Mouse (Mus musculus) MEL (cell line): ENCODE measurements at regions not wholly inside any gene's neighbourhood (a gene's known extent, or its start where the extent isn't known, plus 50 kb on each side); places are given as distances from the start of the nearest gene placed in this dataset.

ENCODE experiments used
- CTCF ChIP-seq, 3 experiments: IDR thresholded peaks in 2 of 3; conservative IDR thresholded peaks in 1 of 3; 2 replicates each; pipeline ENCODE4 v1.5.1; 2011 to 2012; ENCODE audit warnings: low read length in 3 of 3, low read depth in 2 of 3, mild to moderate bottlenecking in 2 of 3, improper control_type of control experiment in 1 of 3, inconsistent platforms in 1 of 3, mixed read lengths in 1 of 3, moderate library complexity in 1 of 3; ENCODE audit not compliant: control insufficient read depth in 1 of 3, insufficient read depth in 1 of 3, poor library complexity in 1 of 3, severe bottlenecking in 1 of 3
- E2F4 ChIP-seq: IDR thresholded peaks from 2 replicates; pipeline ENCODE4 v1.6.1; 2011; ENCODE audit warnings: low read depth, low read length, improper control_type of control experiment, borderline replicate concordance
- POLR2AphosphoS2 ChIP-seq: IDR thresholded peaks from 2 replicates; pipeline ENCODE4 v1.6.1; 2011; ENCODE audit warnings: low read length, improper control_type of control experiment
- RAD21 ChIP-seq: IDR thresholded peaks from 2 replicates; pipeline ENCODE4 v1.6.1; 2011; ENCODE audit warnings: mild to moderate bottlenecking, low read depth, low read length, improper control_type of control experiment
- USF1 ChIP-seq: IDR thresholded peaks from 2 replicates; pipeline ENCODE4 v1.6.1; 2014; ENCODE audit warnings: low read depth, mild to moderate bottlenecking, inconsistent platforms, low read length, improper control_type of control experiment, moderate library complexity
- USF2 ChIP-seq, 2 experiments: IDR thresholded peaks; 2 replicates each; pipeline ENCODE4 v1.6.1; 2011 to 2012; ENCODE audit warnings: improper control_type of control experiment in 2 of 2, low read length in 2 of 2, borderline replicate concordance in 1 of 2, inconsistent platforms in 1 of 2, low read depth in 1 of 2, mild to moderate bottlenecking in 1 of 2; ENCODE audit not compliant: insufficient read depth in 1 of 2
- ZKSCAN1 ChIP-seq: IDR thresholded peaks from 2 replicates; pipeline ENCODE4 v1.6.1; 2012; ENCODE audit warnings: low read depth, mild to moderate bottlenecking, inconsistent platforms, low read length, improper control_type of control experiment, moderate library complexity

DNA sequence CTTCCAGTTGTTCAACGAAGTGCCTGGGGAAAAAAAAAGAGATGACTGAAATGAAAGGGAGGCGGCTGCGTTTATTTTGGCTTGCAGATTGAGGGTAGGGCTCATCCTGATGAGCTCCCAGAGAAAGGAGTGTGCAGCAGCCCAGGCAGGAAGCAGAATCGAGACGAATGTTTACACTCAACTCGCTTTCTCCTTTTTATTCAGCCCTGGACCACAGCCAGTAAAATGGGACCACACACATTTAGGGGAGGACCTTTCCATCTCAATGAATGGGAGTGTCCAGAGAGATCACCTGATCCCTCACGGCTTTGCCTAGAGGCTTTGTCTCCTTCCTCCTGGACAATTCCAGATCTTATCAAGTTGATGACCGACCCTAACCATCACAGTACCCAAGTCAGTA, 198.8 kb upstream of the Srrm4 start:
- TF ChIP-seq RAD21 (no peak), CTCF (IDR thresholded peaks at IDR 0.05 in 2 of 3, conservative IDR thresholded peaks at IDR 0.05 in 1 of 3; ENCODE audit: control insufficient read depth in 1 of 3, insufficient read depth in 1 of 3, low read depth in 2 of 3, low read length in 3 of 3, poor library complexity in 1 of 3, severe bottlenecking in 1 of 3) (no peak), USF2 (IDR thresholded peaks at IDR 0.05; ENCODE audit: borderline replicate concordance in 1 of 2, insufficient read depth in 1 of 2, low read depth in 1 of 2, low read length in 2 of 2) (no peak), USF1 (no peak), POLR2AphosphoS2 (no peak), ZKSCAN1 (no peak), E2F4 (no peak)
